Mouse (Mus musculus): ENCODE data around the gene Sirt4. TPM values are rescaled to one million over a fixed set of nuclear protein-coding genes. Genes with fewer than 3 reads are reported as not detected.

Gene Sirt4
- polyA plus RNA-seq, 1 experiment from 2014 or later: 16.2 TPM

- H3K4me3 ChIP-seq (ENCODE audit: low read depth, low read length): no peak overlapping the region
- 74% methylated on average over 6 of the region's 6 CpGs for WGBS
- H3K27ac ChIP-seq (ENCODE audit: low read depth, low read length): no peak overlapping the region
- no peaks in the 10 kb centered on the region for H3K36me3 ChIP-seq (ENCODE audit: control insufficient read depth, insufficient read depth, low read length)
- H3K9ac ChIP-seq (ENCODE audit: low read length): no peak overlapping the region
- H3K9me3 ChIP-seq (ENCODE audit: control insufficient read depth, low read length): no peaks in the 10 kb centered on the region
- DNase-seq (ENCODE audit: low spot score, missing footprints) (no peak), ATAC-seq (ENCODE audit: low FRiP score) (no peak)
- H3K4me1 ChIP-seq (ENCODE audit: control insufficient read depth, insufficient read depth, low read length): no peaks in the 10 kb centered on the region
- no peak overlapping the region for H3K4me2 ChIP-seq
- H3K27me3 ChIP-seq (ENCODE audit: control insufficient read depth, insufficient read depth, low read length): no peaks in the 10 kb centered on the region
Measured at GRCm38 (mm10) chr5:115469791-115470190, 14.7 kb downstream of the Sirt4 start.

DNA sequence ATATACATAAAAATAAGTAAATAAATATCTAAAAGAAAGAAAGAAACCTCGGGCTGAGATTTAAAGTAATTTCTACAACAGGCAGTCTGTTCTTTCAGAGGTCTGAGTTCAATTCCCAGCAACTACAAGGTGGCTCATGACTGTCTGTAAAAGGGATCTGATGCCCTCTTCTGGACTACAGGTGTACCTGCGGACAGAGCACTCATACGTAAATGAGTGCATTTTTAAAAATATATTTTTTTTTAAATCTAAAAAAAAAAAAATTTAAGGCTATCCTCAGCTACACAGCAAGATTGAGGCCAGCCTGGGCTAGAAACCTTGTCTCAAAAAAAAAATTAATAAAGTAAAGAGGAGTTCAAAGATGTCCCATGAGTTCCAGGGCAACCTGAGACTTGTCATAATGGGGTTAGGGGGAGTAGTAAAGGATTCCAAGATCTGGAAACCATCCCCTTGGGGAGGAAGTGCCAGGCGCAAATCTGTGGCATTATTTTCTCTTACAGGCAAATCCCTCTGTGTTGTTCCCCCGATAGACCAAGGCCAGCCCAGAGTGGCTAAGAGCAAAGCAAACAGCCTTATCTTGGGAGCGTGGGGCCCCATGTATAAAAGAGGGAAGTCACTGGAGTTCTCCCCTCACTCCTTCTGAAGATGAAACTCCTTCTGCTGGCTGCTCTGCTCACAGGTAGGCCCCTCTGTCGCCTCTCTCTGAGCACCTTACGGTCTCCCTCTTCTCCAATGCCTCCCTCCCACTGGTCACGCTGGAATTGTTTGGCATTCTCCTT, 18.7 kb downstream of the Sirt4 start, which contains the start of gene Pla2g1b:
Gene Pla2g1b, plus strand, starts transcription at position 621 of the 779 bp plus-strand sequence.
- DNase-seq (ENCODE audit: low spot score, missing footprints) (no peak), ATAC-seq (ENCODE audit: low FRiP score) (no peak)
- no peak within 1 kb of the TSS for H3K4me3 ChIP-seq (ENCODE audit: low read depth, low read length)
- no peak within 1 kb of the TSS for H3K27ac ChIP-seq (ENCODE audit: low read depth, low read length)
- H3K4me2 ChIP-seq: no peak within 1 kb of the TSS
- 48% methylated on average over 9 of the region's 9 CpGs for WGBS
- H3K4me1 ChIP-seq (ENCODE audit: control insufficient read depth, insufficient read depth, low read length): no peaks in the 10 kb centered on the region
- H3K27me3 ChIP-seq (ENCODE audit: control insufficient read depth, insufficient read depth, low read length): no peaks in the 10 kb centered on the region
- H3K9me3 ChIP-seq (ENCODE audit: control insufficient read depth, low read length): no peaks in the 10 kb centered on the region
- H3K36me3 ChIP-seq (ENCODE audit: control insufficient read depth, insufficient read depth, low read length): no peaks in the 10 kb centered on the region
- H3K9ac ChIP-seq (ENCODE audit: low read length): no peak within 1 kb of the TSS

DNA sequence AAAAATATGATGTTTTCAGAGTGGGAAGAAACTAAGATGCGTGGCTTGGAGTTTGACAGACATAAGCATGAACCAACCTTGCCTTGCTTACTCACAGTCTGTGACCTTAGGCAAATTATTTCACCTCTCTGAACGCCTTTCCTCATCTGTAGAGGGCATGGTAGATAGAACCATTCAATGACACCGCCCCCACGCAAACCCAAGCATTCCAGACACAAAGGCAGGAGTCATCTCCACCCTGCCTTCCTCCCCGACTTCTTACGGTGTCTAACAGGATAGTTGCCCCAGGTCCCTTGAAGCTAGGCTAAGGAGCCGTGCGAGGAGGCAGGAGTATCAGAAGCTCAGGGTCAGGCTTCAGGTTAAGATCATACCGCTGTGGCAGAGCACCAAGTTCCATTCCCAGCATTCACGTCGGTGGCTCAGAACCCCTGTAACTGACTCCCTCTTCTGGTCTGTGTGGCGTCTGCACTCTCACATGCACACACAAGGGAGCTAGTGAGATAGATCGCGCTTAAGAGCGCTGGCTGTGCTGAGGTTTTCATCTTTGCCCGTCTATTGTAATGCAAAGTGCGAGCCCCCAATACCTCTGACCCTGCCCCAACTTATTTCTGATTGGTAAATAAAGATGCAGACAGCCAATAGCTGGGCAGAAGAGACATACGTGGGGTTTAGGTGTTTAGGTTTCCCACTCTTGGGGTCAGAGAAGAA, 20.0 kb downstream of the Sirt4 start:
- Histone ChIP-seq H3K9me3 (ENCODE audit: control insufficient read depth, low read length) (no peaks in the 10 kb centered on the region), H3K4me2 (no peak overlapping the region), H3K27ac (ENCODE audit: low read depth, low read length) (no peak overlapping the region), H3K36me3 (ENCODE audit: control insufficient read depth, insufficient read depth, low read length) (no peaks in the 10 kb centered on the region), H3K27me3 (ENCODE audit: control insufficient read depth, insufficient read depth, low read length) (no peaks in the 10 kb centered on the region), H3K9ac (ENCODE audit: low read length) (no peak overlapping the region), H3K4me3 (ENCODE audit: low read depth, low read length) (no peak overlapping the region), H3K4me1 (ENCODE audit: control insufficient read depth, insufficient read depth, low read length) (no peaks in the 10 kb centered on the region)
- WGBS: 81% methylated on average over 18 of the region's 18 CpGs
- DNase-seq (ENCODE audit: low spot score, missing footprints) (no peak), ATAC-seq (ENCODE audit: low FRiP score) (no peak)

DNA sequence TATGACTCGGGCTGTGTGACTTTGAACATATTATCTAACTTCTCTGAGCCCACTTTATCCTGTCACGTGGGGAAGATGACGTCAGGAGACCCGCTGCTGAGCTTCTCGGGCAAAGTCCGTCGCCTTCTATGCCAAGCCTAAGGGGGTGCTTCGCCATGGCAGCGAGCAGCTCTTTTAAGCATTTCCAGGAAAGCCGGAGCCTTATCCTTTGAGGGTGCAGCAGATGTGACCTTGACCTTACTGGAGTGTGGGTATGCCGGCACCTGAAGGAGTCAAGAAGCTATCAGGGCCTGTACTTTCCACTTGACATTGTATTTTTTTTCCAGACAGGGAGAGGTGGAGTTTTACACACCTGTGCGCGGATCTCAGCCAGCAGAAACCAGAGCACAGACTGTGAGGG, 25.6 kb downstream of the Sirt4 start:
- Histone ChIP-seq H3K9me3 (ENCODE audit: control insufficient read depth, low read length) (no peaks in the 10 kb centered on the region), H3K27me3 (ENCODE audit: control insufficient read depth, insufficient read depth, low read length) (no peaks in the 10 kb centered on the region), H3K36me3 (ENCODE audit: control insufficient read depth, insufficient read depth, low read length) (peaks cover 4% of the 10 kb centered on the region; the same call in 1 of the 2 replicates), H3K9ac (ENCODE audit: low read length) (no peak overlapping the region), H3K4me3 (ENCODE audit: low read depth, low read length) (no peak overlapping the region), H3K27ac (ENCODE audit: low read depth, low read length) (no peak overlapping the region), H3K4me1 (ENCODE audit: control insufficient read depth, insufficient read depth, low read length) (no peaks in the 10 kb centered on the region), H3K4me2 (no peak overlapping the region)
- DNase-seq (ENCODE audit: low spot score, missing footprints) (no peak), ATAC-seq (ENCODE audit: low FRiP score) (no peak)
- WGBS: 68% methylated on average over 13 of the region's 13 CpGs

DNA sequence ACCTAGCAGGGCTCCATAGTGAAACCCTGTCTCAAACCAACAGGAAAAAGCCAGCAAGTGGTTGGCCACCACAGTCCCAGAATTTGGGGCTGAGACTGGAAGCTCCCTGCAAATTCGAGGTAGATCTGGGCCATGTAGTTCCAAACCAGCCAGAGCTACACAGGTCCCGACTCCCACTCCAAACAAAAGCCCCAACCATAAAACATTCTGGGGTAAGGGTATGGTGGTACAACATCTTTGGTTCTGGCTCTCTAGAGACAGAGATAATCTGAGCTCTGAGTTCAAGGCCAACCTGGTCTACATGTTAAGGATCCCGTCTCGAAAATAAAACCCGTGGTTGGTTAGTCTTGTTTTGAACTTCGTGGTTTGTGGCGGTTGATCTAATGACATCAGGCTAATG, 28.7 kb downstream of the Sirt4 start:
- WGBS: 80% methylated on average over 7 of the region's 7 CpGs
- no peaks in the 10 kb centered on the region for H3K27me3 ChIP-seq (ENCODE audit: control insufficient read depth, insufficient read depth, low read length)
- no peak overlapping the region for H3K4me2 ChIP-seq
- H3K9me3 ChIP-seq (ENCODE audit: control insufficient read depth, low read length): no peaks in the 10 kb centered on the region
- H3K27ac ChIP-seq (ENCODE audit: low read depth, low read length): no peak overlapping the region
- H3K4me1 ChIP-seq (ENCODE audit: control insufficient read depth, insufficient read depth, low read length): no peaks in the 10 kb centered on the region; the same call in 1 of the 2 replicates
- H3K9ac ChIP-seq (ENCODE audit: low read length): no peak overlapping the region
- peaks cover 24% of the 10 kb centered on the region for H3K36me3 ChIP-seq (ENCODE audit: control insufficient read depth, insufficient read depth, low read length)
- peak; percentile 92 for DNase-seq (ENCODE audit: low spot score, missing footprints)
- no peak for ATAC-seq (ENCODE audit: low FRiP score)
- no peak overlapping the region for H3K4me3 ChIP-seq (ENCODE audit: low read depth, low read length)

DNA sequence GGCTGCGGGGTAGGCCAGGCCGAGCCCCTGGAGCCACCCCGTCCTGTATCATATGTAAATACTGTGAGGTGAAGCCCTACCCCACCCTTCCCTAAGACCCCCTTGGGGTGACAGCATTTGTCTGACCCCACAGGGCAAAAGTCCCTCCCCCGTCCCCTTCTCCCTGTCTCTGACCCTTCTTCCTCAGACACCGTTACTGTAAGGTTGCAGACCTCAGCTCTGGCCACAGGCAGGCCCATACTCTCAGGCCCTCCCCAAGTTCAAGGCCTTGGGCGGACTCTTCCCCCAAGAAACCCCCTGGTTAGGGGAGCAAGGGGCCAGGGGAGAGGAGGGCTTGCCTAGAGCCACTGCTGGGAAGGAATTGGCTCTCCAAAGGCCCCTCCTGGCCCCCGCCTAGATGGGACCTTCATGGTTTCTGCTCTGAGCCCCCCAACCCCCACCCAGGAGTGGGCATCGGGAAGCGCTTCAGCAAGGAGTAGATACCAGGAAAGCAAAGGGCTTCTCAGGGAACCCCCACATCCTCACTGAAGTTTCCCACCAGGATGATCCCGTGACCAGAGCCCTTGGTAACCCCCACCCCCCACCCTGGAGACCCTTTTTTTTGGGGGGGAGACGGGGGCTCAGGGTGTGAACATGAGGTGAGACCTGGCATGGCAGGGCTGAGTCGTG, 30.0 kb downstream of the Sirt4 start:
- DNase-seq (ENCODE audit: low spot score, missing footprints): peak; percentile 90
- H3K4me1 ChIP-seq (ENCODE audit: control insufficient read depth, insufficient read depth, low read length): no peaks in the 10 kb centered on the region; the same call in 1 of the 2 replicates
- H3K27ac ChIP-seq (ENCODE audit: low read depth, low read length): peak overlapping the region; percentile 41; the same call in 1 of the 2 replicates
- H3K36me3 ChIP-seq (ENCODE audit: control insufficient read depth, insufficient read depth, low read length): peaks cover 37% of the 10 kb centered on the region
- 0 out of 2 replicates have a peak, but pooled peaks have one; percentile 13 for ATAC-seq (ENCODE audit: low FRiP score)
- WGBS: 84% methylated on average over 12 of the region's 12 CpGs
- no peaks in the 10 kb centered on the region for H3K9me3 ChIP-seq (ENCODE audit: control insufficient read depth, low read length)
- H3K27me3 ChIP-seq (ENCODE audit: control insufficient read depth, insufficient read depth, low read length): no peaks in the 10 kb centered on the region
- no peak overlapping the region for H3K4me2 ChIP-seq
- no peak overlapping the region for H3K4me3 ChIP-seq (ENCODE audit: low read depth, low read length)
- H3K9ac ChIP-seq (ENCODE audit: low read length): no peak overlapping the region

DNA sequence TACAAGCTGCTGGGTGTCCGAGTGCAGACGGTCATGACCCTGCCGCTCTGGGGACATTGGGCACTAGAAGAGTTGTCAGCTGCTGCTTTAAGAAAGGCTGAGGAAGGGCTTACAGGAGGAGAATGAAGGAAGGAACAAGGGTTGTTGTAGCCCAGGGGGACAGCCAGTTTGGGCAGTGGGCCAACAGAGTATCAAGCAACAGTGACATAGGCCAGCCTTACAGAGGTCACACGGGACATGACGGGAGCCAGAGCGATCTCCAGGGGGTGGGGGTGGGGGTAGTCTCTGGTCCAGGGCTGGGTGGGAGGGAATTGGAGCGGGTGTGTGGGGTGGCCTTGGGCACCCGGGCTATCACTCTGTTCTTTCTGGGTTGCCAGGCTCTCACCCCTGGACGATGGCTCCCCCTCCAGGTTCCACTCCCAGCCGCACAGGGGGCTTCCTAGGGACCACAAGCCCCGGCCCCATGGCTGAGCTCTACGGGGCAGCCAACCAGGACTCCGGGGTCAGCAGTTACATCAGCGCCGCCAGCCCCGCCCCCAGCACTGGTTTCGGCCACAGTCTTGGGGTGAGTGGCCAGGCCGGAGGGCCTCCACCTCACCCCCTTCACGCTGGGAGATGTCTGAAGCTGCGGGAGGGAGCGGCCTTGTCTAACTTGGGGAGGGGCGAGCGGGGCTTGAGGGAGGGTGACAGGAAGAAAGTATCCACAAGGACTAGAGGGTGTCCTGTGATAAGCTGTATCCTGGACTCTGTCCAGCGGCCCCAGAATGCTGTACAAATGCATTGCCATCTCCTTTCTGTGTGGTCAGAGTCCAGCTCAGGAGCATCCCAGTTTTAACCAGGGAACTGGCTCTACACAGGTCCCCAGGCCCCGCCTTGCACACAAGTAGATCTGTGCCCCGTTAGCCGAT, 33.9 kb downstream of the Sirt4 start:
- Histone ChIP-seq H3K4me2 (no peak overlapping the region), H3K4me1 (ENCODE audit: control insufficient read depth, insufficient read depth, low read length) (no peaks in the 10 kb centered on the region; the same call in none of the 2 replicates), H3K9ac (ENCODE audit: low read length) (no peak overlapping the region), H3K36me3 (ENCODE audit: control insufficient read depth, insufficient read depth, low read length) (peaks cover 67% of the 10 kb centered on the region), H3K27ac (ENCODE audit: low read depth, low read length) (peak overlapping the region; percentile 4; the same call in 1 of the 2 replicates), H3K27me3 (ENCODE audit: control insufficient read depth, insufficient read depth, low read length) (no peaks in the 10 kb centered on the region), H3K9me3 (ENCODE audit: control insufficient read depth, low read length) (no peaks in the 10 kb centered on the region), H3K4me3 (ENCODE audit: low read depth, low read length) (no peak overlapping the region)
- 92% methylated on average over 27 of the region's 27 CpGs for WGBS
- DNase-seq (ENCODE audit: low spot score, missing footprints): no peak
- ATAC-seq (ENCODE audit: low FRiP score): peak; percentile 13; the same call in 1 of the 2 replicates

GRCm38 (mm10) chr5:115449247-115449646, 35.3 kb downstream of the Sirt4 start:
- no peak overlapping the region for H3K27ac ChIP-seq (ENCODE audit: low read depth, low read length)
- no peak overlapping the region for H3K4me3 ChIP-seq (ENCODE audit: low read depth, low read length)
- no peak overlapping the region for H3K4me2 ChIP-seq
- ATAC-seq (ENCODE audit: low FRiP score): no peak
- peaks cover 78% of the 10 kb centered on the region for H3K36me3 ChIP-seq (ENCODE audit: control insufficient read depth, insufficient read depth, low read length)
- DNase-seq (ENCODE audit: low spot score, missing footprints): peak; percentile 90
- 92% methylated on average over 3 of the region's 3 CpGs for WGBS
- H3K9ac ChIP-seq (ENCODE audit: low read length): no peak overlapping the region
- no peaks in the 10 kb centered on the region for H3K9me3 ChIP-seq (ENCODE audit: control insufficient read depth, low read length)
- no peaks in the 10 kb centered on the region; the same call in none of the 2 replicates for H3K4me1 ChIP-seq (ENCODE audit: control insufficient read depth, insufficient read depth, low read length)
- H3K27me3 ChIP-seq (ENCODE audit: control insufficient read depth, insufficient read depth, low read length): no peaks in the 10 kb centered on the region
